Mouse (Mus musculus): ENCODE results near the gene Pex7.
A peak's percentile ranks its signal among the peaks of the same experiment; 100 is the strongest.

Pex7 gene

DNA sequence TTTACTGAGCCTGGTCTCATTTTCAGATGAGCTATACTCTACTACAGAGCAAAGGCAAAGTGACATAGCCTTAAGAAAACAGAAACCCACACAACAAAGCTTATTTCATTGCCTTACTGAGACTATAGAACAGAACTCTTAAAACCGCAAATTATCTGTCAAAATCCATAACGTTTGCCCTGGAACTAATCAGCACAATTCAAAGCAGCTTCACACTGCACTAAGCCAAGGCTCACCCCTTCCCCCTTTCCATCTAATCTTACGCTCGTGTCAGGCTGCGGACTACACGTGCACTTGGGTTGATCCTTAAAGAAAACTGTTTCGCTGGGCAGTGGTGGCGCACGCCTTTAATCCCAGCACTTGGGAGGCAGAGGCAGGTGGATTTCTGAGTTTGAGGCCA lies 29.8 kb downstream of the Pex7 start:
- Histone ChIP-seq H3K27me3 (ENCODE audit: control insufficient read depth, insufficient read depth, low read length, poor library complexity, severe bottlenecking) (no peaks in the 10 kb centered on the region), H3K36me3 (ENCODE audit: control insufficient read depth, insufficient read depth, low read length, poor library complexity, severe bottlenecking) (peaks cover 1% of the 10 kb centered on the region; the same call in 1 of the 2 replicates)
- no peak for DNase-seq (ENCODE audit: low read depth, low spot score)

DNA sequence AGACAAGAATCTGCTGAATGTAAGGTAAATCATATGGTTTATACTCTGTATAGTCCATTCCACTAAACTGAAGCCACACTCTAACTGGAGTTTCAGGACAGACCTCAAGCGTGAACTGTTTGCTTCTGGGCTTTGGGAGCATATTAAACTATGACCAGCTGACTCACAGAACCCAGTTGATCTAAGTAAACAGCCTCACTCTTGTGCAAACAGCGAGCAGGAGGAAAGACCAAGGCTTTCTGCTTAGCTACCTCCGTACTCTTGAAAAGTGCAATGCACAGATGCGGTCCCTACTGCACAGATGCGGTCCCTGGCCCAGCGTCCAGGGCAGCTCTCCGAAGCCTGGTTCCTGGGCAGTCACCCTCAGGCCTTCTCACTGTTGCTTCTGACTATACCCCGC lies 30.2 kb downstream of the Pex7 start:
- Histone ChIP-seq H3K27me3 (ENCODE audit: control insufficient read depth, insufficient read depth, low read length, poor library complexity, severe bottlenecking) (no peaks in the 10 kb centered on the region), H3K36me3 (ENCODE audit: control insufficient read depth, insufficient read depth, low read length, poor library complexity, severe bottlenecking) (peaks cover 1% of the 10 kb centered on the region; the same call in 1 of the 2 replicates)
- no peak for DNase-seq (ENCODE audit: low read depth, low spot score)

DNA sequence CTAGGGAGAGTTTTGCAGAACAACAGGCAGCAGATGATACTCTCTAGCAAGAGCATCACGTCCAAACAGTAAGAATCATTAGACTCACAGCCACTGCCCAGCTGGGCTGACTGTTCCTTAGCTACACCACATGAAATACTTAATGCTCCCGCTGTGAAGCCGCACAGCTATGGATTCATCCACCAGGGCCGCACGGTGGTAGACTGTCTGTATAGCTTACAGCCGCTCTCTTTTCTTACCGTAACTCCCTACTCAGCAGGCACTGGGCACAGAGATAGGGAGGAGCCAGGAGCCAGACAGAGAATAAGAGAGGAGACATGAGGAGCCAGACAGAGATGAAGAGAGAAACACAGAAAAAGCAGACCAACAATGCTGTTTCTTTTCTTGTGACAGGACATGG lies 30.8 kb downstream of the Pex7 start:
- Histone ChIP-seq H3K27me3 (ENCODE audit: control insufficient read depth, insufficient read depth, low read length, poor library complexity, severe bottlenecking) (no peaks in the 10 kb centered on the region), H3K36me3 (ENCODE audit: control insufficient read depth, insufficient read depth, low read length, poor library complexity, severe bottlenecking) (peaks cover 1% of the 10 kb centered on the region; the same call in 1 of the 2 replicates)
- DNase-seq (ENCODE audit: low read depth, low spot score): no peak

DNA sequence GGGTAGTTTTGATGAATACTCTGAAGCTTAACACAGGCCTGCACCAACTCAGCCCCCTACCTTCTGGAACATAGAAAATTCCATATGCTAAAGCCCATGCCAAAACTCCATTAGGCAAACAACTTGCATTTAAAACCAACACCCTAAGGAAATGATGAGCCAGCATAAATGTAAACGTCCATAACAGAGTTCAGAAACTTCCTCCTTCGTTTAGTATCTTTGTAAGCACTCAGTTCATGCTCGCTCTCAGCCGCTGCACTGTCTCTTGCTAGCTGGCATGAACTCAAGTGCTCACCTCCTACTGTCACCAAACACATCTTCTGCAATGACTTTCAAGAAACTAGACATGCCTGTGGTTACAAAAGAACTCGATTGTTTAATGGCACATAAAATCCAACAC lies 32.1 kb downstream of the Pex7 start:
- no peaks in the 10 kb centered on the region for H3K27me3 ChIP-seq (ENCODE audit: control insufficient read depth, insufficient read depth, low read length, poor library complexity, severe bottlenecking)
- peaks cover 2% of the 10 kb centered on the region for H3K36me3 ChIP-seq (ENCODE audit: control insufficient read depth, insufficient read depth, low read length, poor library complexity, severe bottlenecking)
- DNase-seq (ENCODE audit: low read depth, low spot score): no peak

DNA sequence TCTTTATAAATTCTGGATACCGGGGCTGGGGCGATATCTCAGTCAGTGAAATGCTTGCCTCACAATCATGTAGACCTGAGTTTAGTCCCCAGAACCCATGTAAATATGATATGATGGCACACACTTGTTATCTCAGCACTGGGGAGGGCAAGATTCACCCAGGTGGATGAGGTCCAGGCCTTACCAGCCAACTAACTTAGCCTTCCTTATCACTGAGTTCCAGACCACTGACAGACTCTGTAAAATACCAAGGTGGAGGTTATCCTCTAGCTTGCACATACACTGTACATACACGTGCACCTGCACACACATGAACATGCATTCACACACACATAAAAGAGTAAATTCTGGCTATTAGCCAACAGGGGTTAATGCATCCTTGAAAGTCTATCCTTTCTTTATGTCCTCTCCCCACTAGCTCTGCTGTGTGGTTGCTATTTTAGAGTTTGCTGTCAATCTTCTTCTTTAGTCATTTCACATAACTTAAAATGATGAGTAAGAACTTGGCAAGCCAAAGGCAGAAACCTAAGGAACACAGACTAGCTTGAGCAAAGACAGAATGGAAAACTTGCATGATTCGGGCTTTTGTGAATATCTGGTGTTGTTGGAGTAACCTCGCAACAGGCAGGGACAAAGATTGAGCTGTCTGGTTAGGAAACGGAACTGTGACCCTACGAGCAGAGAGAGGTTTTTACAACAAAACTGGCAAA lies 51.7 kb downstream of the Pex7 start:
- Histone ChIP-seq H3K36me3 (ENCODE audit: control insufficient read depth, insufficient read depth, low read length, poor library complexity, severe bottlenecking) (no peaks in the 10 kb centered on the region), H3K27me3 (ENCODE audit: control insufficient read depth, insufficient read depth, low read length, poor library complexity, severe bottlenecking) (no peaks in the 10 kb centered on the region; the same call in 1 of the 2 replicates)
- DNase-seq (ENCODE audit: low read depth, low spot score): no peak

DNA sequence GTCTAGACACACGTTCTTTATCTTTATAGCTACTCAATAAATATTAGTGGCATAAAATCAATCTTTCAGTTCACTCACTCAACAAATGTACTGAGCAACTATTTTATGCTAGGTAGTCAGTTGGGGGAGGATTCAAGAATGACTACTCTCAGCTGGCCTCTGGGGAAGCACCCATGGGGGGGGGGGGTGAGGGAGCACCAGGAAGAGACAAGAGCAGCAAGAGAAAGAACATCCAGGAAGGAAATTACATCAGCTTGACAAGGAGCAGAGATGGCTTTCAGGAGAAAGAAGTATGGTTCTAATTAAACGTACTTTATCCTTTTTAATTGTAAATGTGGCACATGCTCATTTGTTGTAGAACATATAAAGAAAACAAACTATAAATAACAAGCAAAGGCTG lies 53.9 kb downstream of the Pex7 start:
- no peaks in the 10 kb centered on the region; the same call in 1 of the 2 replicates for H3K27me3 ChIP-seq (ENCODE audit: control insufficient read depth, insufficient read depth, low read length, poor library complexity, severe bottlenecking)
- peak; percentile 13 for DNase-seq (ENCODE audit: low read depth, low spot score)
- no peaks in the 10 kb centered on the region for H3K36me3 ChIP-seq (ENCODE audit: control insufficient read depth, insufficient read depth, low read length, poor library complexity, severe bottlenecking)

DNA sequence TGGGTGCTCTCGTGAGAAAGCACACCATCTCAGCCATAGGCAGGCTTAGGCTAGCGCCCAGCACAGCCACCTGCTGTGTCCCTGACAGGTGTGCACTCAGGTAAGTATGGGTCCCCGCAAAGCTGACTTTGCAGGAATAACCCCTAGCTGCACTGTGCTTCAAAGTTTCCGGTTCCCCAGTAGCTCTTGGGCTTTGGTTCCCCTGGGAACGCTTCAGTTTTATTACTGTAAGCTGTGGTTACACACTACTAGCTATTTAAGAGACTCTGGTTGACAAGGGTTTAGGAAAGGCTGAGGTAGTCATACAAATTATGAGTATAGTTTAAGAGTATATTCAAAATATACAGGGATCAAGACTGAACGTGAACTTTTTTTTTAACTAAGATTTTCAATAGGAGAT lies 54.7 kb downstream of the Pex7 start:
- peak; percentile 64 for DNase-seq (ENCODE audit: low read depth, low spot score)
- no peaks in the 10 kb centered on the region for H3K36me3 ChIP-seq (ENCODE audit: control insufficient read depth, insufficient read depth, low read length, poor library complexity, severe bottlenecking)
- H3K27me3 ChIP-seq (ENCODE audit: control insufficient read depth, insufficient read depth, low read length, poor library complexity, severe bottlenecking): no peaks in the 10 kb centered on the region; the same call in 1 of the 2 replicates

DNA sequence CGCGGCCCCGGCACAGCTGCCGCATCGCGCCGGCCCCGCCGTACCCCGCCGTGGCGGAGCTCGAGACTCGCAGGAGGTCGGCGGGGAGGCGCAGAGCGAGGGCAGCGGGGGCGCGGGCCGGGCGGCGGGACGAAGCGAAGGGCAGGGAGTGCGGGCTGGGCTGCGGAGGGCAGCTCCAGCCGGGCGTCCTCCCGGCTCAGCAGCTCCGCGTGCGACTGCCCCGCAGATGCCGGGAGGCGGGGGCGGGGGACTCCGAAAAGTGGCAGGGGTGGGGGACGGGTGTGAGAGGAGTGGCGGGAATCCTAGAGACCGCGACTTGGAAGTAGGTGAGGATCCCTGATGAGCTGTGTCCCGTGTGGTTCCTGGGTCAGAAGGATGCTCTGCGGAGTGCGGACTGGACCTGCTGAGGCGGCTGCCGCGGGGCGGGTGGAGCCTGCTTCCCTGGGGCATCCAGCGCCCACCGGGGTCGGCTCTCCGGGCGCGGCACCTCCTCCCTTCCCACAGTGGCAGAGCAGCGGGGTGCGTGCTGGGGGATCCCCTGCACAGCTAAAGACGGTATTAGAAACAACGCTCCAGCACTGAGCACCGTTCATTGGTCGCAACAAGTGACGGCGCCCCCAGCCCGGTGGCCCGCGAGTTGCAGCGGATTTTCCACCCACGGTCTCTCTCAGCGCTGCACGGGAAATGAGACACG lies 56.3 kb downstream of the Pex7 start, which contains the start of gene Slc35d3:
TSS of gene Slc35d3 (minus strand) at position 462 of the 694 bp plus-strand sequence.
- peak; percentile 69 for DNase-seq (ENCODE audit: low read depth, low spot score)
- H3K36me3 ChIP-seq (ENCODE audit: control insufficient read depth, insufficient read depth, low read length, poor library complexity, severe bottlenecking): no peaks in the 10 kb centered on the region
- H3K27me3 ChIP-seq (ENCODE audit: control insufficient read depth, insufficient read depth, low read length, poor library complexity, severe bottlenecking): no peaks in the 10 kb centered on the region; the same call in 1 of the 2 replicates

DNA sequence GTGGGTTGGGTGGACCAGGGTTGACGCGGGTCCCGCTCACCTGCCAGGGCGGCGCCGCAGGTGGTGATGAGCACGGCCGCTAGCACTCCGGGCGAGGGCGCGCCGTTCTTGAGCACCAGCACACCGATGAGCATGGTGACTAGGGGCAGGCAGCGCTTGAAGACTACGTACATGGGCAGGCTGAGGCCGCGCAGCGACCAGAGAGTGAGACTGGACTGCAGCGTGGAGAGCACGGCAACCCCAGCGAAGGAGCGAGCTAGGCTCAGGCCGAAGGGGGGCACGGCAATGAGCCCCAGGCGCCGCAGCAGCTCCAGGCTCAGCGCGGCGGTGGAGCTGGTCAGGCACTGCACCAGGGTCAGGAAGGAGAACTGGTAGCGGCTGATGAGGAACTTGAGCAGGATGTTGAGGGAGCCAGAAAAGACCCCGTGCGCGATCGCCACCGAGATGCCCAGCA lies 56.9 kb downstream of the Pex7 start:
- peak; percentile 42 for DNase-seq (ENCODE audit: low read depth, low spot score)
- no peaks in the 10 kb centered on the region; the same call in 1 of the 2 replicates for H3K27me3 ChIP-seq (ENCODE audit: control insufficient read depth, insufficient read depth, low read length, poor library complexity, severe bottlenecking)
- H3K36me3 ChIP-seq (ENCODE audit: control insufficient read depth, insufficient read depth, low read length, poor library complexity, severe bottlenecking): no peaks in the 10 kb centered on the region

DNA sequence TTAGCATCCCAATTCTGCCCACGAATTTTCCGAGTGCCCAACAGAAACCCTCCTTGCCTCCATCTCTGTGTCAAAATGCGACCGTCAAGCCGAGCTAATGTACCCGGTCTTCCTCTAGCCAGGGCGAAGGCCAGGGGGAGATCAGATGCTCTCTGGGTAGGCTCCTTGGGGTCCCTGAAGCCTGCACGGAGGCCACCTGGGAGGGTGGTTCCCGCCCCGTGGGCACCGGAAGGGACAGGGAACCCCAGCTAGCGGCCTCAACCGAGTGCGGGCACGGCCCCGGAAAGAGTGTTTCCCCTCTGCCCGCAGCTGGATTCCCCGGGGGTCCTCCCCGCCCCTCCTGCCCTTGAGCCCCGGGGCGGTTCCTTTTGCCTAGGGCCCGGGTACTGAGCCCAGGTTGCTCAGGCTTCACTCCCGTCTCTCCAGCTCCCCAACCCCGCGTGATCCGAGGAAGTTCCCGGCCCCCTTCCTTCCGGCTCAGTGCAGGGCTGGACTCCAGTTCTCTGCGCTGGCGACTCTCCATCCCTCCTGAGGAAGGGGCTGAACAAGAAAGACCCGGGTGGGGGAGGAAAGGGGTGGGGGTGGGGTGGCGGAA lies 57.6 kb downstream of the Pex7 start:
- H3K27me3 ChIP-seq (ENCODE audit: control insufficient read depth, insufficient read depth, low read length, poor library complexity, severe bottlenecking): no peaks in the 10 kb centered on the region; the same call in 1 of the 2 replicates
- peak; percentile 27 for DNase-seq (ENCODE audit: low read depth, low spot score)
- no peaks in the 10 kb centered on the region for H3K36me3 ChIP-seq (ENCODE audit: control insufficient read depth, insufficient read depth, low read length, poor library complexity, severe bottlenecking)

DNA sequence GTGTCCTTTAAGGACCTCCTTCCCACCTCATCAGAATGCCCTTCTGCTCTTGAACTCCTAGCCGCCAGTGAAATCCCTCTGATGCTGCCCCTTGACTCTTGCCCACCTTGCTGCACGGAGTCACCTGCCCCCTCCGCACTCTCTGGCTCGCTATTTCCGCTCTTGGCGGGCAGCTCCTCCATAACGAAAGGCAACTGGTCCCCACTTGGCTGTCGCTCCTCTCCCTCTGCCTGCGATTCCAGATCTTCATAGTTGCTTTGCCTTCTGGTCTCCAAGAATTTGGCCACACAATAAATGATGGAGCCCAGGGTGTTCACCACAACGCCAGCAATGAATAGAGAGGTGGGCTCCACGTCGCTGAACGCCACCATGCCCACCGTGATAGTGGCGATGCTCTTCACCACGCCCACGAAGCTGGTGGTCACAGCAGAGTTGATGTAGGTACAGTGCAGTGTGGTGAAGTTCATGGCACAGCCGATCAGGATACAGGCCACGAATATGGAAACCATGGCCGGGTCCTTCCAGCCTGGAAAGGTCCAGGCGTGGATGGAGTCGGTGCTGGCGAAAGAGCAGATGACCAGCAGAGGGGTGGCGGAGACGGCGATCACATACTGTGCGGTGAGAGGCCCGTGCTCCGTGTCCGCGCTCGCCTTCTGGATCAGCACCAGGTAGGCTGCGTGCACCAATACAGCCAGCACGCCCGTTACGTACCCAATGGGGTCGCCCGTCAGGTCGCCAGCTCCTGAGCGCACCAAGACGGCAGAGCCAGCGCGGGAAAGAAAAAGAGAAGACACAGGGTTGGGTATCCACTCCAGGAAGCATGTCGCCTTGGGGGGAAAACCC lies 58.3 kb downstream of the Pex7 start:
- peak; percentile 14 for DNase-seq (ENCODE audit: low read depth, low spot score)
- no peaks in the 10 kb centered on the region for H3K36me3 ChIP-seq (ENCODE audit: control insufficient read depth, insufficient read depth, low read length, poor library complexity, severe bottlenecking)
- no peaks in the 10 kb centered on the region; the same call in 1 of the 2 replicates for H3K27me3 ChIP-seq (ENCODE audit: control insufficient read depth, insufficient read depth, low read length, poor library complexity, severe bottlenecking)

DNA sequence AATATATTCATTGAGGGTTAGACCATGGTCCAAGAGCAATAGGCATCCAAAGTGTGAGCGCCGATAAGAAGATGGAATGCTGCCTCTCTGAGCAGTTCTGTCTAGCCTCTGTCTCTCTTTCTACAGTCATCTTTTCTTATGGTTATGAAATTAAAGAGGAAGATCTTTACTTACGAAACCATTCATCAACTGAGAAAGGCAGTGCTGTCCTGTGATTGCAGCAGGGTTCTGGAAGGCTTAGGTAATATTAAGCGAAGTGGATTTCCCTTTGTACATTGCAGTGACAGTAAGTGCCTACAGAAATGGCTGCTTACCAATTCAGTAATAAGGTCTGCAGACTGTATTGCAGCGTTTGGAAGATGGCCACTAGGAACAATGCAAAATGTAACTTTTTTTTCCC lies 67.7 kb downstream of the Pex7 start:
- Histone ChIP-seq H3K36me3 (ENCODE audit: control insufficient read depth, insufficient read depth, low read length, poor library complexity, severe bottlenecking) (no peaks in the 10 kb centered on the region), H3K27me3 (ENCODE audit: control insufficient read depth, insufficient read depth, low read length, poor library complexity, severe bottlenecking) (no peaks in the 10 kb centered on the region; the same call in 1 of the 2 replicates)
- no peak for DNase-seq (ENCODE audit: low read depth, low spot score)

DNA sequence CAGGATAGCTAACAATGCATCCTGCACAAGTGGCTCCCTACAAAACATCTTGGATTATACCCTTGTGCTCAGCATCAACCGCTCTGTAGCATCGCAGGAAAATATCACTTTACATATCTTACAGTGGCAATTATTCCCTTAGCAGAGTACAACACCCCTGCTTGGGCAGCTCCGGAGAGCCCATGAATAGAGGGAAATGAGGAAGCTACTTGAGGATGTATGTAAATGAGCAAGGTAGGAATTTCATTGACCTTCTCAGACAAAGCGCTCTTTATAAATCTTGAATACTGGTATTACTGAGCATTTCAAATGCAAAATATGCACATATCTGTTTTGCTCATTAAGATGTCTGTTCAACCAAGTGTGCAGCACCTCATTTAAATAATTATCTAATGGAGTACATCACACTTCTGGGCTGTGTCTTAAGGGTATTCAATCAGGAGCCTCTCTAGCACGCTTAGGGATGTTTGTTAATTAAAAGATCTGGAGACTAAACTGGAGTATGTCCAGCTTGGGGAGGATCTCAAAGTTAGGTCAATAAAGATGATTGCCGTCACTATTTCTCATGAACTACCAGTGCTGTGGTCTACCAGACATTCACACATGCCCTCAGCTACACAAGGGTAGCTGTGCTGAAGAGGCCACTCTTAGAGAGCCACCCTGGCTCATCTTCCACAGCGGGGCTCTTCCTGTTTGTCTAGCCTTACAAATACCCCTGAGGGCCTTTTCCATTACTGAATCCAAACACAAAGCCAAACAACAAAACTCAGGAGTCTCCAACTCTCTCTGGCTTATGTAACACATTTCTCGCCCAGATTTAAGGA lies 71.4 kb downstream of the Pex7 start:
- no peak for DNase-seq (ENCODE audit: low read depth, low spot score)
- Histone ChIP-seq H3K36me3 (ENCODE audit: control insufficient read depth, insufficient read depth, low read length, poor library complexity, severe bottlenecking) (no peaks in the 10 kb centered on the region), H3K27me3 (ENCODE audit: control insufficient read depth, insufficient read depth, low read length, poor library complexity, severe bottlenecking) (no peaks in the 10 kb centered on the region; the same call in 1 of the 2 replicates)

DNA sequence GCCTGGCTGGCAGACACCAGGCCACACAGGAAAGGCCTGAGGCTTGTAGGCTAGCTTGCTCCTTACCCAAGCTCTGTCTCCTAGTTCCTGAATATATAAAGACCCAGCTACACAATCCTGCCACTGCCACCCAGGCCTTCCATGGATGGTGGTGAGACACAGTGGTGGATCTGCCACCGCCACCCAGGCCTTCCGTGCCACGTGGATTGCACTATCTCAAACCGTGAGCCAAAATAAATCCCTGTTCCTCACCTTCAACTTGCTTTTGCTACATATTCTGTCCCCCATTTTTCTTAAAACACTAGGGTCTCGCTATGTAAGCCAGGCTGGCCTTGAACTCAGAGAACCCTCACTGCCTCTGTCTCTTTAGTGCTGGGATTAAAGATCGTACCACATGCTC lies 73.3 kb downstream of the Pex7 start:
- no peaks in the 10 kb centered on the region for H3K27me3 ChIP-seq (ENCODE audit: control insufficient read depth, insufficient read depth, low read length, poor library complexity, severe bottlenecking)
- no peak for DNase-seq (ENCODE audit: low read depth, low spot score)

More for the DNA sequence above, 73.3 kb downstream of the Pex7 start:
- no peaks in the 10 kb centered on the region for H3K36me3 ChIP-seq (ENCODE audit: control insufficient read depth, insufficient read depth, low read length, poor library complexity, severe bottlenecking)
